Mouse (Mus musculus): ENCODE results near the gene Olig3. TPM values are rescaled to one million over a fixed set of nuclear protein-coding genes. Genes with fewer than 3 reads are reported as not detected.

The Olig3 gene
- total RNA-seq (2023), result 2.3 TPM

DNA sequence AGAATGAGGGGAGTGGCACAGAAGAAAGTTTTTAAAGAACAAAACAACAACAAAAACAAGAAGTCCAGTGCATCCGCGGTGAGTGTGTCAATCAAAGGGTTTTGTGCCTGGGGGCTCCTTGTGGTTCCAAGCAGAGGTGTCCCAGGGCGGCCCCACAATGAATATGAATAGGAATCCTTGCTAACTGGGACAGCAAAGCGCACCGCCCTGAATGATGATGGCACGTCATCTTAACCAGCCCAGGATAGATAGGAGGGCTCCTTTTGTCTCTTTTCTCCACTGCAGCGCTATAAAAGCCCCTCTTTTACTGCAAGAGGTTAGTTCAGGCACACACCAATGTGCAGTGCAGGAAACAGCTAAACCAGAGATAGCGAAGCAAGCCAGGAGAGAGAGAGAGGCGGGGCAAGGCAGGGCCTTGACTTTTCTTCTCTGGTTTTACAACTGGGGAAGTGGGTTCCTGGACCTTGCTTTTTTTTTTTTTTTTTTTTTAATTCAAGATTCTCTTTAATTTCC lies at the start of gene Olig3:
TSS of gene Olig3 (plus strand) at position 463 of the 513 bp plus-strand sequence.

Other genes starting within 250 kb of the Olig3 start
- gene Ifngr1, start 235.4 kb downstream of the Olig3 start, total RNA-seq (2023), result 355 TPM